Mouse (Mus musculus) ES-Bruce4 (cell line): ENCODE measurements at regions not wholly inside any gene's neighbourhood (a gene's known extent, or its start where the extent isn't known, plus 50 kb on each side); places are given as distances from the start of the nearest gene placed in this dataset.
"Not testable (repeated sequence)": the region's sequence is repeated elsewhere in the genome, so short reads cannot be mapped to it uniquely, and the experiment has no call there.

Source experiments
- H3K27ac ChIP-seq: 2 replicates; pipeline ENCODE4 v1.5.1; 2012; ENCODE audit warnings: low read length, inconsistent platforms; ENCODE audit not compliant: insufficient read depth
- H3K27me3 ChIP-seq: 2 replicates; pipeline ENCODE4 v1.6.1; 2012; ENCODE audit warnings: mild to moderate bottlenecking, low read length, inconsistent platforms; ENCODE audit not compliant: control insufficient read depth, poor library complexity, insufficient read depth, severe bottlenecking
- H3K36me3 ChIP-seq: 2 replicates; pipeline ENCODE4 v1.6.1; 2012; ENCODE audit warnings: inconsistent platforms, mild to moderate bottlenecking, low read length, moderate library complexity; ENCODE audit not compliant: control insufficient read depth, poor library complexity, insufficient read depth, severe bottlenecking
- H3K4me1 ChIP-seq: one replicate; pipeline ENCODE4 v1.8.1; 2011; ENCODE audit warnings: low read length; ENCODE audit not compliant: control insufficient read depth, insufficient read depth
- H3K4me3 ChIP-seq: 2 replicates; pipeline ENCODE4 v1.5.1; 2011; ENCODE audit warnings: low read depth, mild to moderate bottlenecking, low read length
- H3K9ac ChIP-seq: 2 replicates; pipeline ENCODE4 v1.6.1; 2012; ENCODE audit warnings: low read depth, mild to moderate bottlenecking, inconsistent platforms; ENCODE audit not compliant: poor library complexity, severe bottlenecking
- H3K9me3 ChIP-seq: replicated peaks from 2 replicates; pipeline ENCODE4 v1.6.1; 2012; ENCODE audit warnings: mild to moderate bottlenecking, low read length, inconsistent platforms; ENCODE audit not compliant: control insufficient read depth, poor library complexity, insufficient read depth, severe bottlenecking
- CTCF ChIP-seq: IDR thresholded peaks from one replicate; pipeline ENCODE4 v1.8.1; 2011; ENCODE audit warnings: low read depth, low read length
- EP300 ChIP-seq: IDR thresholded peaks from 2 replicates; pipeline ENCODE4 v1.6.1; 2011; ENCODE audit warnings: low read depth, low read length; ENCODE audit not compliant: insufficient read depth
- POLR2A ChIP-seq: IDR thresholded peaks from one replicate; pipeline ENCODE4 v1.8.1; 2011; ENCODE audit warnings: low read length; ENCODE audit not compliant: insufficient read depth

DNA sequence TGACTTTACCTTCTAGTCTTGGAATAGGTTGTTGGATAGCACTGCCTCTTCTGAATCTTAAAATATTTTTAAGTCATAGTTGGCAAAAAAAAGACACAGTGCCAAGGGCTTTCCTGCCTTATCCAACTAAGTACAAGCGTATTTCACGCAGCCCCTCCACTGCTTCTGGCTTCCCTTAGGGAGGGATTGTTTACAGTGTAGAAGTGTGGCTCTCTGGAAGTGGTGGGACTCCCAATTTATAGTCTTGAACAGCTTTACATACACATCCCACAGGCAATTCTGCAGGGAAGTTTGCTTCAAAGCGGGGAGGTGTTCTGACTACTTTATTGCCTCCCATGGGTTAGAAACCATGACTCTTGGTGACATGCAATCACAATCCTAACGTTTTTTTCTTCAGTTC is 310.9 kb upstream of the Ift57 start:
- Histone ChIP-seq H3K27me3 (no peaks in the 10 kb centered on the region), H3K36me3 (no peaks in the 10 kb centered on the region), H3K4me1 (no peaks in the 10 kb centered on the region), H3K9me3 (no peaks in the 10 kb centered on the region), H3K9ac (no peak overlapping the region), H3K4me3 (no peak overlapping the region), H3K27ac (no peak overlapping the region)
- TF ChIP-seq CTCF, result no peak
- TF ChIP-seq EP300, result no peak
- no peak for TF ChIP-seq POLR2A

DNA sequence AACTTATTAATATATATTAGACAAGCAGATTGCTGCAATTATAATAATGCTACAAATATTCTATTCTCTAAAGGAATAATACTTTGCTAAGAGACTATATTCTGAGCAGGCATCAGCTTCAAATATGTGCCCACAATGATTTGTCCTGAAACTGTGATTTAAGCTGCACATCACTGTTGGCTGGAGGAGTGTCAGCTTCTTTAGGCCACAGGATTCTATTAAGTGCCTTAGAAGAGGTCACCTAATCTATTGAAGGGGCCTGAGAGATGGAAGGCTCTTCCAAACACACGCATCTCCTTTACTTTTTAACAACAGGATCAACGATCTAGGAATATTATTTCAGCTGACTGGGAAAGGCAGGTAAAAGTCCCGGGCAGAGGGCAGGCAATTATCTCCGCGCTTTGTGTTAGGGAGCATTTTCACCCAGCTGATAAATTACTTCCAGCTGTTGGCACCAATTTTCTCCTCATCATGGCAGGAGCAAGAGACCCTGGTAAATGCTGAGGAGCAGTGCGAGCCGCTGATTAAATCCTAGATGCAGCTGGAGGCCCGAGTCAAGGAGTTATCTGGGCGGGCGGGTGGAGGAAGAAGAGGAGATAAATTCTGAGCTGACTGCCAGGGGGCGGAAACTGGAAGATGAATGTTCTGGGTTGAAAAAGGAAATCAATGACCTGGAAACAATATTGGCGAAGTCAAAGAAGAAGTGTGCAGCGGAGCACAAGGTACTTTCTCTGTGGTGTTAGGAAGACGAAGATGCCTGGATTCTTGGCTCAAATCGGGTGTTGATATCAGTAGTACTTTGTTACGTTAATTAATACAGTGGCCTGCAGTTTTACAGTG is 290.9 kb upstream of the Ift57 start:
- H3K36me3 ChIP-seq, result no peaks in the 10 kb centered on the region
- H3K9ac ChIP-seq, result no peak overlapping the region
- no peak overlapping the region for H3K4me3 ChIP-seq
- no peak overlapping the region for H3K27ac ChIP-seq
- no peaks in the 10 kb centered on the region for H3K4me1 ChIP-seq
- H3K9me3 ChIP-seq, result no peaks in the 10 kb centered on the region
- no peaks in the 10 kb centered on the region for H3K27me3 ChIP-seq
- TF ChIP-seq CTCF (no peak), POLR2A (no peak), EP300 (no peak)

DNA sequence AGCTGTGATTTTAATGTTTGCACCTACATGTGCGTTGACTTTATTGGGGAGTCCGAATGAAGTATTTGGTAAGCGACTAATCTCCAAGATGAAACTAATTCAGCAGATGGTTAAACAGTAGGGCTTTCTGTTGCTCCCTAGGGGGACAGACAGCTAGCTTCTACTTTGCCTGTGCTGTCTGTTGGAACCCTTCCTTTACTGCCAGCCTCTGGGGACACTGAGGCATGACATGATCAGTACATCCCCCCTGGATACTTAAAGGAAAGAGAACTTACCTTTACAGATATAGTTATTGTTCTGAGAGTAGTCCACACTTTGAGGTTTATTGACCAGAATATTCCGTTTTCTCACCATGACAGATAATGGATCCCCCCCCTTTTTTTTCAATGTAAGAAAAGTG is 289.8 kb upstream of the Ift57 start:
- no peaks in the 10 kb centered on the region for H3K4me1 ChIP-seq
- no peak overlapping the region for H3K9ac ChIP-seq
- no peaks in the 10 kb centered on the region for H3K36me3 ChIP-seq
- H3K4me3 ChIP-seq, result no peak overlapping the region
- H3K27ac ChIP-seq, result no peak overlapping the region
- no peaks in the 10 kb centered on the region for H3K9me3 ChIP-seq
- H3K27me3 ChIP-seq, result no peaks in the 10 kb centered on the region
- TF ChIP-seq POLR2A (no peak), EP300 (no peak), CTCF (no peak)

DNA sequence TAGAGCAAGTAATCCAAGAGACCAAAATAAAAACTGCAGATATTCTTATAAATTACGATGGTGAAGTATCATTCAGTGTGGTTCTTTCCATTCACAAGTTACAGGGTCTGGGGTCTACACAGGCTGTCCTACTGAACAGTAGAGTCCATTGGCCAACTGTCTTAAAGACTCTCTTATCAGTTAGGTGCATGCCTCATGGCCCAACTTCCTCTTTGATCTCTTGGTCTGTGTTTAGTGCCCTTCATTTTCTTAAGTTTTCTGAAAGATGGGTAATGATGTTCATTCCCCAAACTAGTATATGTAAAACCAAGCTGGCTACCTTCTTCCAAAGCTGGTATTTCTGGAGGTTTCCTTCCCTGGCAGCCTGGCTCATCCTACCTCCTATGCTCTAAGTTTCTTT is 268.7 kb upstream of the Ift57 start:
- Histone ChIP-seq H3K27ac (no peak overlapping the region), H3K9ac (no peak overlapping the region), H3K9me3 (no peaks in the 10 kb centered on the region), H3K4me3 (no peak overlapping the region), H3K4me1 (no peaks in the 10 kb centered on the region), H3K27me3 (no peaks in the 10 kb centered on the region), H3K36me3 (no peaks in the 10 kb centered on the region)
- TF ChIP-seq CTCF, result no peak
- no peak for TF ChIP-seq POLR2A
- TF ChIP-seq EP300, result no peak

DNA sequence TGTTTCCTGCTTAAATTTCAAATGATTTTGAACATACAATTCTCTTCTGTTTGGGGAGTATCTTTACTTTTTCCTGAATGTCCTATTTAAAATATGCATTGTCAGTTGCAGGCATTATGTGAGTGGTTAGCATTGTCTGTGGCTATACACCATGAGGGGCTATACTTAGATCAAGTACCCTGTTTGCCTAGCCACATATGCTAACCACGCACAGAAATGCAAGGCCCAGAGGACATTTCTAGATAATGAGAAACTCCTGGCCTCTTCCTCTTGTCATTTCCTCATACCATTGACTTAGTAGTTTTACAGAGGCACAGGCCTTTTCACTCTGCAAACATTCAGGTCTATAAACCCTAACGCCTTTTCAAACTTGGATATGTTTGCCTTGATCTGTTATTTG is 267.1 kb upstream of the Ift57 start:
- no peaks in the 10 kb centered on the region for H3K9me3 ChIP-seq
- TF ChIP-seq CTCF, result no peak
- H3K9ac ChIP-seq, result no peak overlapping the region
- H3K4me1 ChIP-seq, result no peaks in the 10 kb centered on the region
- no peaks in the 10 kb centered on the region for H3K27me3 ChIP-seq
- no peak overlapping the region for H3K27ac ChIP-seq
- no peaks in the 10 kb centered on the region for H3K36me3 ChIP-seq
- H3K4me3 ChIP-seq, result no peak overlapping the region

DNA sequence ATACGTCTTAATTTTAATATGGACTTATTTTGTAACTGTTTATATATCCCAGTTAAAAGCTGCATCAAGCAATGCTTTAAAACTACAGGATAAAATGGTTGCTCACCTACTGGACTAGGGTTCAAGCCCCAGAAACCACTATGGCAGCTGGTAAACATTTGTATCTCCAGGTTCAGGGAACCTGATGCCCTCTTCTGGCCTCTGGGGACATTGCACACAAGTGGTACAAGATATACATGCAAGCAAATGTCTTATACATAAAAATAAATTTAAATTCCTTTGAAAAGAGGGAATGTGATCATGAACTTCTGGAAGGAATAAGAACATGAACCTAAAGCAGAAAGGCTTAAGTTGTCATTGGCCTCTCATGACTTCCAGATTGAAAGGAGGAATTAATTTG is 257.8 kb upstream of the Ift57 start:
- no peaks in the 10 kb centered on the region for H3K4me1 ChIP-seq
- no peaks in the 10 kb centered on the region for H3K36me3 ChIP-seq
- no peaks in the 10 kb centered on the region for H3K27me3 ChIP-seq
- no peak overlapping the region for H3K9ac ChIP-seq
- H3K9me3 ChIP-seq, result no peaks in the 10 kb centered on the region
- H3K4me3 ChIP-seq, result no peak overlapping the region
- H3K27ac ChIP-seq, result no peak overlapping the region
- TF ChIP-seq POLR2A (no peak), EP300 (no peak), CTCF (peak; percentile 37)

DNA sequence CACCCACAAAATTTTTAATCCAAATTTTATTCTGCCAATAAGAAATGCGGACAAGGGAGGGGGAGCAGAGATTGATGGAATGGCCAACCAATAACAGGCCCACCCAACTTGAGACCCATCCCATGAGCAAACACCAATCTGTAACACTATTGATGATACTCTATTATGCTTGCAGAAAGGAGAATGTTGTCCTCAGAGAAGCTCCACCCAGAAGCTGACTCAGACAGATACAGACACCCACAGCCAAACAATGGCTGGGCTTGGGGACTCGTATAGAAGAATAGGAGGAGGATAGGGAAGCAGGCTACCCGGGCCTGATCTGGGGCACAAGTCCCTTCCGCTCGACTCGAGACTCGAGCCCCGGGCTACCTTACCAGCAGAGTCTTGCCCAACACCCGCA is 251.7 kb upstream of the Ift57 start:
- H3K27ac ChIP-seq, H3K4me1 ChIP-seq, H3K27me3 ChIP-seq, H3K4me3 ChIP-seq, H3K36me3 ChIP-seq, H3K9me3 ChIP-seq, H3K9ac ChIP-seq: not testable (repeated sequence)
